Mouse (Mus musculus): ENCODE measurements around the gene Arrdc2. TPM values are rescaled to one million over a fixed set of nuclear protein-coding genes. Genes with fewer than 3 reads are reported as not detected.

Arrdc2 gene
- polyA plus RNA-seq, 1 experiment from 2014 or later = 8.2 TPM

- Histone ChIP-seq H3K9me3 (no peaks in the 10 kb centered on the region), H3K9ac (0 out of 2 replicates have a peak overlapping the region, but pooled peaks have one; percentile 7), H3K27me3 (no peaks in the 10 kb centered on the region; the same call in 1 of the 2 replicates), H3K27ac (no peak overlapping the region), H3K4me1 (peaks cover 5% of the 10 kb centered on the region), H3K4me3 (replicated peaks) (no peak overlapping the region), H3K36me3 (replicated peaks) (no peaks in the 10 kb centered on the region), H3K4me2 (no peak overlapping the region)
- ATAC-seq (ENCODE audit: low FRiP score) = no peak
- 54% methylated on average over 15 of the region's 15 CpGs for WGBS
Measured at GRCm38 (mm10) chr8:70846371-70847154, 7.0 kb upstream of the Arrdc2 start.

- Histone ChIP-seq H3K4me2 (no peak overlapping the region), H3K27me3 (no peaks in the 10 kb centered on the region; the same call in 1 of the 2 replicates), H3K27ac (no peak overlapping the region), H3K36me3 (replicated peaks) (no peaks in the 10 kb centered on the region), H3K9ac (no peak overlapping the region), H3K4me3 (replicated peaks) (no peak overlapping the region), H3K9me3 (no peaks in the 10 kb centered on the region), H3K4me1 (peaks cover 13% of the 10 kb centered on the region)
- ATAC-seq (ENCODE audit: low FRiP score) = no peak
- 42% methylated on average over 5 of the region's 5 CpGs for WGBS
Measured at GRCm38 (mm10) chr8:70845108-70845507, 5.6 kb upstream of the Arrdc2 start.

- ATAC-seq (ENCODE audit: low FRiP score) = peak; percentile 21; the same call in 1 of the 2 replicates
- Histone ChIP-seq H3K36me3 (replicated peaks) (no peaks in the 10 kb centered on the region), H3K4me2 (no peak overlapping the region), H3K4me1 (peaks cover 16% of the 10 kb centered on the region), H3K9me3 (no peaks in the 10 kb centered on the region), H3K27ac (no peak overlapping the region), H3K4me3 (replicated peaks) (no peak overlapping the region), H3K9ac (no peak overlapping the region), H3K27me3 (no peaks in the 10 kb centered on the region; the same call in 1 of the 2 replicates)
- WGBS = 2% methylated on average over 6 of the region's 6 CpGs
Measured at GRCm38 (mm10) chr8:70844523-70844922, 5.0 kb upstream of the Arrdc2 start.

- Histone ChIP-seq H3K9ac (no peak overlapping the region), H3K36me3 (replicated peaks) (no peaks in the 10 kb centered on the region), H3K27me3 (no peaks in the 10 kb centered on the region; the same call in 1 of the 2 replicates), H3K4me1 (peaks cover 17% of the 10 kb centered on the region), H3K4me3 (replicated peaks) (no peak overlapping the region), H3K4me2 (no peak overlapping the region), H3K27ac (no peak overlapping the region), H3K9me3 (no peaks in the 10 kb centered on the region)
- no peak for ATAC-seq (ENCODE audit: low FRiP score)
- WGBS = 86% methylated on average over 8 of the region's 8 CpGs
Measured at GRCm38 (mm10) chr8:70843941-70844340, 4.4 kb upstream of the Arrdc2 start.

GRCm38 (mm10) chr8:70843214-70843773 lies 3.8 kb upstream of the Arrdc2 start:
- no peak overlapping the region for H3K9ac ChIP-seq
- H3K4me1 ChIP-seq = peaks cover 23% of the 10 kb centered on the region
- H3K36me3 ChIP-seq (replicated peaks) = no peaks in the 10 kb centered on the region
- no peak for ATAC-seq (ENCODE audit: low FRiP score)
- 84% methylated on average over 5 of the region's 5 CpGs for WGBS
- no peaks in the 10 kb centered on the region for H3K9me3 ChIP-seq
- no peaks in the 10 kb centered on the region; the same call in 1 of the 2 replicates for H3K27me3 ChIP-seq
- H3K4me3 ChIP-seq (replicated peaks) = no peak overlapping the region
- no peak overlapping the region for H3K27ac ChIP-seq
- H3K4me2 ChIP-seq = no peak overlapping the region

- no peaks in the 10 kb centered on the region; the same call in 1 of the 2 replicates for H3K27me3 ChIP-seq
- WGBS = 73% methylated on average over 25 of the region's 25 CpGs
- ATAC-seq (ENCODE audit: low FRiP score) = no peak
- no peak overlapping the region for H3K9ac ChIP-seq
- peaks cover 24% of the 10 kb centered on the region for H3K4me1 ChIP-seq
- H3K27ac ChIP-seq = no peak overlapping the region
- H3K4me3 ChIP-seq (replicated peaks) = no peak overlapping the region
- H3K36me3 ChIP-seq (replicated peaks) = no peaks in the 10 kb centered on the region
- H3K9me3 ChIP-seq = no peaks in the 10 kb centered on the region
- no peak overlapping the region for H3K4me2 ChIP-seq
Measured at GRCm38 (mm10) chr8:70842484-70842883, 3.0 kb upstream of the Arrdc2 start.

GRCm38 (mm10) chr8:70841147-70842072 lies 1.9 kb upstream of the Arrdc2 start:
- no peak overlapping the region for H3K9ac ChIP-seq
- 0 out of 2 replicates have a peak, but pooled peaks have one; percentile 2 for ATAC-seq (ENCODE audit: low FRiP score)
- H3K27me3 ChIP-seq = no peaks in the 10 kb centered on the region
- H3K9me3 ChIP-seq = no peaks in the 10 kb centered on the region
- no peak overlapping the region for H3K4me3 ChIP-seq (replicated peaks)
- no peaks in the 10 kb centered on the region for H3K36me3 ChIP-seq (replicated peaks)
- 46% methylated on average over 22 of the region's 22 CpGs for WGBS
- H3K4me1 ChIP-seq = peaks cover 18% of the 10 kb centered on the region
- no peak overlapping the region; the same call in 1 of the 2 replicates for H3K4me2 ChIP-seq
- no peak overlapping the region for H3K27ac ChIP-seq

GRCm38 (mm10) chr8:70840590-70840989 lies 1.1 kb upstream of the Arrdc2 start:
- H3K4me3 ChIP-seq (replicated peaks) = no peak overlapping the region

GRCm38 (mm10) chr8:70838654-70839407 lies 689 bp downstream of the Arrdc2 start:
- Histone ChIP-seq H3K27me3 (peaks cover 3% of the 10 kb centered on the region; the same call in 1 of the 2 replicates), H3K9me3 (no peaks in the 10 kb centered on the region), H3K4me1 (peaks cover 18% of the 10 kb centered on the region), H3K4me2 (peak overlapping the region; percentile 83), H3K27ac (peak overlapping the region; percentile 89), H3K4me3 (replicated peaks) (peak overlapping the region; percentile 67), H3K36me3 (replicated peaks) (no peaks in the 10 kb centered on the region; the same call in 1 of the 2 replicates), H3K9ac (peak overlapping the region; percentile 75)
- ATAC-seq (ENCODE audit: low FRiP score) = peak; percentile 53
- WGBS = 4% methylated on average over 66 of the region's 66 CpGs

More at GRCm38 (mm10) chr8:70840590-70840989, 1.1 kb upstream of the Arrdc2 start:
- ATAC-seq (ENCODE audit: low FRiP score) = no peak
- Histone ChIP-seq H3K9ac (no peak overlapping the region), H3K4me2 (no peak overlapping the region), H3K27me3 (no peaks in the 10 kb centered on the region), H3K27ac (no peak overlapping the region), H3K4me1 (peaks cover 18% of the 10 kb centered on the region), H3K9me3 (no peaks in the 10 kb centered on the region), H3K36me3 (replicated peaks) (no peaks in the 10 kb centered on the region; the same call in 1 of the 2 replicates)
- 63% methylated on average over 10 of the region's 10 CpGs for WGBS

- Histone ChIP-seq H3K9me3 (no peaks in the 10 kb centered on the region), H3K4me2 (no peak overlapping the region), H3K27me3 (peaks cover 6% of the 10 kb centered on the region; the same call in 1 of the 2 replicates), H3K4me1 (peaks cover 34% of the 10 kb centered on the region), H3K27ac (no peak overlapping the region), H3K9ac (no peak overlapping the region), H3K36me3 (replicated peaks) (no peaks in the 10 kb centered on the region; the same call in 1 of the 2 replicates), H3K4me3 (replicated peaks) (no peak overlapping the region)
- ATAC-seq (ENCODE audit: low FRiP score) = no peak
- 87% methylated on average over 12 of the region's 12 CpGs for WGBS
Measured at GRCm38 (mm10) chr8:70836666-70837065, 2.9 kb downstream of the Arrdc2 start.

GRCm38 (mm10) chr8:70834071-70834470 lies 5.4 kb downstream of the Arrdc2 start:
- Histone ChIP-seq H3K9ac (no peak overlapping the region), H3K4me2 (no peak overlapping the region), H3K27ac (no peak overlapping the region), H3K27me3 (peaks cover 6% of the 10 kb centered on the region; the same call in 1 of the 2 replicates), H3K36me3 (replicated peaks) (no peaks in the 10 kb centered on the region; the same call in 1 of the 2 replicates), H3K4me1 (peaks cover 26% of the 10 kb centered on the region), H3K4me3 (replicated peaks) (no peak overlapping the region), H3K9me3 (no peaks in the 10 kb centered on the region)
- ATAC-seq (ENCODE audit: low FRiP score) = no peak
- 96% methylated on average over 3 of the region's 3 CpGs for WGBS

All from forebrain, embryonic 12.5 days (tissue).